Mouse (Mus musculus): Measurements from ENCODE around the gene Klhdc1. TPM values are rescaled to one million over a fixed set of nuclear protein-coding genes. Genes with fewer than 3 reads are reported as not detected.

The Klhdc1 gene
- polyA plus RNA-seq, 1 experiment, result 20.9 TPM

- DNase-seq (ENCODE audit: extremely low spot score in 1 of 2, low spot score in 1 of 2), result peak; percentile 32 to 88
These were observed 13.1 kb upstream of the Klhdc1 start, which contains the start of gene Pole2 for GRCm38 (mm10) chr12:69227776-69228466. Pole2 (minus strand) TSS chr12:69228195.

- no peak for DNase-seq (ENCODE audit: extremely low spot score in 1 of 2, low spot score in 1 of 2)
These were observed 11.7 kb upstream of the Klhdc1 start for GRCm38 (mm10) chr12:69229251-69229650.

GRCm38 (mm10) chr12:69235782-69236181 lies 5.2 kb upstream of the Klhdc1 start:
- no peak for DNase-seq (ENCODE audit: extremely low spot score in 1 of 2, low spot score in 1 of 2)

GRCm38 (mm10) chr12:69238284-69238683 lies 2.7 kb upstream of the Klhdc1 start:
- DNase-seq (ENCODE audit: extremely low spot score in 1 of 2, low spot score in 1 of 2), result no peak

GRCm38 (mm10) chr12:69241405-69241770 lies 412 bp downstream of the Klhdc1 start:
- no peak for DNase-seq (ENCODE audit: extremely low spot score in 1 of 2, low spot score in 1 of 2)

GRCm38 (mm10) chr12:69241771-69242431 lies 925 bp downstream of the Klhdc1 start:
- peak; percentile 21 to 70 for DNase-seq (ENCODE audit: extremely low spot score in 1 of 2, low spot score in 1 of 2)

- DNase-seq (ENCODE audit: extremely low spot score in 1 of 2, low spot score in 1 of 2), result no peak
These were observed 8.8 kb downstream of the Klhdc1 start for GRCm38 (mm10) chr12:69249766-69250165.

GRCm38 (mm10) chr12:69250756-69251155 lies 9.8 kb downstream of the Klhdc1 start:
- DNase-seq (ENCODE audit: extremely low spot score in 1 of 2, low spot score in 1 of 2), result no peak

GRCm38 (mm10) chr12:69253806-69254205 lies 12.8 kb downstream of the Klhdc1 start:
- no peak for DNase-seq (ENCODE audit: extremely low spot score in 1 of 2, low spot score in 1 of 2)

GRCm38 (mm10) chr12:69257836-69258235 lies 16.9 kb downstream of the Klhdc1 start:
- no peak for DNase-seq (ENCODE audit: extremely low spot score in 1 of 2, low spot score in 1 of 2)

- no peak for DNase-seq (ENCODE audit: extremely low spot score in 1 of 2, low spot score in 1 of 2)
These were observed 21.3 kb downstream of the Klhdc1 start for GRCm38 (mm10) chr12:69262251-69262650.

- no peak for DNase-seq (ENCODE audit: extremely low spot score in 1 of 2, low spot score in 1 of 2)
These were observed 24.1 kb downstream of the Klhdc1 start for GRCm38 (mm10) chr12:69265031-69265430.

GRCm38 (mm10) chr12:69267956-69268632 lies 27.1 kb downstream of the Klhdc1 start:
- DNase-seq (ENCODE audit: extremely low spot score in 1 of 2, low spot score in 1 of 2), result peak in 1 of 2 experiments; percentile 23

GRCm38 (mm10) chr12:69268956-69269355 lies 28.0 kb downstream of the Klhdc1 start:
- no peak for DNase-seq (ENCODE audit: extremely low spot score in 1 of 2, low spot score in 1 of 2)

GRCm38 (mm10) chr12:69279931-69280469 lies 39.0 kb downstream of the Klhdc1 start:
- DNase-seq (ENCODE audit: extremely low spot score in 1 of 2, low spot score in 1 of 2), result no peak

GRCm38 (mm10) chr12:69280915-69281314 lies 39.9 kb downstream of the Klhdc1 start:
- no peak for DNase-seq (ENCODE audit: extremely low spot score in 1 of 2, low spot score in 1 of 2)

GRCm38 (mm10) chr12:69283146-69283545 lies 42.2 kb downstream of the Klhdc1 start:
- no peak for DNase-seq (ENCODE audit: extremely low spot score in 1 of 2, low spot score in 1 of 2)

GRCm38 (mm10) chr12:69287535-69287934 lies 46.6 kb downstream of the Klhdc1 start:
- no peak for DNase-seq (ENCODE audit: extremely low spot score in 1 of 2, low spot score in 1 of 2)

GRCm38 (mm10) chr12:69288699-69289098 lies 47.7 kb downstream of the Klhdc1 start:
- no peak for DNase-seq (ENCODE audit: extremely low spot score in 1 of 2, low spot score in 1 of 2)

- no peak for DNase-seq (ENCODE audit: extremely low spot score in 1 of 2, low spot score in 1 of 2)
These were observed 51.4 kb downstream of the Klhdc1 start for GRCm38 (mm10) chr12:69292401-69292800.

- no peak for DNase-seq (ENCODE audit: extremely low spot score in 1 of 2, low spot score in 1 of 2)
These were observed 52.8 kb downstream of the Klhdc1 start for GRCm38 (mm10) chr12:69293815-69294214.
